Comparison of ENCODE assay signal across 24 mouse cellular contexts in genomic region chr13:110490166-110490565, GRCm38 (mm10).
DNase-seq lines count a peak whose midpoint lies in the region; ATAC-seq and TF ChIP-seq lines count a peak whose summit lies in the region.
"Had no signal": no experiment of that assay in that cellular context is flagged by ENCODE, and none has a peak within 500 bp of the region (broad histone marks: within the 10 kb centered on the region; RNA-seq: fewer than 3 reads in every experiment).

No protein-coding gene starts in this region.

- H3K4me2 ChIP-seq in heart, embryonic 12.5 days = no peak overlapping the region
- H3K4me2 ChIP-seq in liver, postnatal 0 days (ENCODE audit: low read depth, low read length) = no peak overlapping the region
- H3K4me2 ChIP-seq: kidney, embryonic 15.5 days; limb, embryonic 13.5 days; liver, embryonic 12.5 days; midbrain, embryonic 15.5 days had no signal

- H3K36me3 ChIP-seq in heart, embryonic 12.5 days = no peaks in the 10 kb centered on the region
- H3K36me3 ChIP-seq in liver, postnatal 0 days (replicated peaks; ENCODE audit: insufficient read depth, low read length) = no peaks in the 10 kb centered on the region
- H3K36me3 ChIP-seq: hindbrain, embryonic 10.5 days; kidney, embryonic 15.5 days; limb, embryonic 13.5 days; liver, embryonic 12.5 days; midbrain, embryonic 15.5 days had no signal

- ATAC-seq in CD4-positive, CD25-positive, alpha-beta regulatory T cell, adult 4 months = no peak
- no peak for ATAC-seq in heart, embryonic 12.5 days (ENCODE audit: insufficient number of reproducible peaks, low FRiP score)
- ATAC-seq in liver, postnatal 0 days = no peak
- ATAC-seq: hindbrain, postnatal 0 days; liver, embryonic 12.5 days; midbrain, embryonic 15.5 days had no signal

- 78% methylated on average over 2 of the region's 2 CpGs for WGBS in heart, embryonic 12.5 days
- 76% methylated on average over 2 of the region's 2 CpGs for WGBS in liver, postnatal 0 days (ENCODE audit: insufficient replicate concordance)

- no peak for TF ChIP-seq CTCF in liver, postnatal 0 days (IDR thresholded peaks at IDR 0.05; ENCODE audit: low read depth)

- no peak overlapping the region for H3K4me3 ChIP-seq in heart, embryonic 12.5 days
- no peak overlapping the region for H3K4me3 ChIP-seq in liver, postnatal 0 days (ENCODE audit: low read depth, low read length)
- H3K4me3 ChIP-seq: hindbrain, embryonic 10.5 days; kidney, embryonic 15.5 days; limb, embryonic 13.5 days; liver, embryonic 12.5 days; megakaryocyte, embryonic 14.5 days; midbrain, embryonic 15.5 days had no signal

- H3K27me3 ChIP-seq in heart, embryonic 12.5 days (replicated peaks) = no peaks in the 10 kb centered on the region
- H3K27me3 ChIP-seq in liver, postnatal 0 days (ENCODE audit: insufficient read depth, low read length) = no peaks in the 10 kb centered on the region
- H3K27me3 ChIP-seq: CH12.LX; kidney, embryonic 15.5 days; limb, embryonic 13.5 days; liver, embryonic 12.5 days; megakaryocyte, embryonic 14.5 days; midbrain, embryonic 15.5 days had no signal

- peaks cover 13% of the 10 kb centered on the region for H3K4me1 ChIP-seq in heart, embryonic 12.5 days (replicated peaks)
- H3K4me1 ChIP-seq in liver, postnatal 0 days (ENCODE audit: insufficient read depth) = no peaks in the 10 kb centered on the region
- H3K4me1 ChIP-seq: kidney, embryonic 15.5 days; liver, embryonic 12.5 days; megakaryocyte, embryonic 14.5 days had no signal

- no peaks in the 10 kb centered on the region for H3K9me3 ChIP-seq in heart, embryonic 12.5 days (replicated peaks)
- no peaks in the 10 kb centered on the region for H3K9me3 ChIP-seq in liver, postnatal 0 days (ENCODE audit: low read length)
- H3K9me3 ChIP-seq: hindbrain, embryonic 10.5 days; kidney, embryonic 15.5 days; limb, embryonic 13.5 days; liver, embryonic 12.5 days; megakaryocyte, embryonic 14.5 days; midbrain, embryonic 15.5 days had no signal

- no peak overlapping the region for H3K9ac ChIP-seq in heart, embryonic 12.5 days
- H3K9ac ChIP-seq in liver, postnatal 0 days (replicated peaks) = no peak overlapping the region
- H3K9ac ChIP-seq: kidney, embryonic 15.5 days; limb, embryonic 13.5 days; liver, embryonic 12.5 days; midbrain, embryonic 15.5 days had no signal

- TF ChIP-seq EP300 in liver, postnatal 0 days (IDR thresholded peaks at IDR 0.05; ENCODE audit: low read depth) = no peak

- no peak overlapping the region for H3K27ac ChIP-seq in heart, embryonic 12.5 days (ENCODE audit: poor library complexity, severe bottlenecking)
- H3K27ac ChIP-seq in liver, postnatal 0 days (ENCODE audit: low read depth) = no peak overlapping the region
- H3K27ac ChIP-seq: hindbrain, embryonic 10.5 days; hindbrain, postnatal 0 days; kidney, embryonic 15.5 days; limb, embryonic 13.5 days; liver, embryonic 12.5 days; midbrain, embryonic 15.5 days had no signal

- DNase-seq in CD4-positive, CD25-positive, alpha-beta regulatory T cell, adult 2 months (ENCODE audit: low read depth, low spot score) = peak; percentile 25
- DNase-seq in 3T3-L1 (ENCODE audit: low read depth, low spot score) (peak; percentile 3), ZHBTc4 (ENCODE audit: low read depth, low spot score) (peak; percentile 11)
- DNase-seq in mesoderm, embryonic 11.5 days (ENCODE audit: low read depth, low spot score) = peak; percentile 16
- DNase-seq in liver, postnatal 0 days = no peak
- DNase-seq: adrenal gland, postnatal 36 days; cerebellum, adult 11-12 months; cerebellum, postnatal 10 days; kidney, adult 11 months; kidney, postnatal 36 days; lung, adult 2 months; lung, postnatal 36 days; right cerebral cortex, postnatal 14 days; thymus, postnatal 25 days had no signal
